26 mouse cellular contexts compared by ENCODE assay signal in genomic region chr10:69431101-69431500, GRCm38 (mm10). TPM values are rescaled to one million over a fixed set of nuclear protein-coding genes. Genes with fewer than 3 reads are reported as not detected.
"Had no signal": no experiment of that assay in that cellular context is flagged by ENCODE, and none has a peak within 500 bp of the region (broad histone marks: within the 10 kb centered on the region; RNA-seq: fewer than 3 reads in every experiment).

No protein-coding gene starts in this region.

- H3K9me3 ChIP-seq: heart, embryonic 13.5 days; heart, embryonic 15.5 days; hindbrain, embryonic 13.5 days; intestine, embryonic 15.5 days; limb, embryonic 13.5 days; limb, embryonic 15.5 days; liver, embryonic 12.5 days had no signal

- H3K9ac ChIP-seq: heart, embryonic 13.5 days; heart, embryonic 15.5 days; hindbrain, embryonic 13.5 days; intestine, embryonic 15.5 days; limb, embryonic 13.5 days; limb, embryonic 15.5 days; liver, embryonic 12.5 days; liver, embryonic 14.5 days had no signal

- DNase-seq: gastrocnemius, postnatal 14 days; gastrocnemius, postnatal 36 days; heart, adult 2 months; heart, postnatal 14 days; heart, postnatal 36 days; kidney, adult 18-20 months; kidney, adult 8-10 months; kidney, postnatal 10 days; kidney, postnatal 25 days; kidney, postnatal 4 days; left cerebral cortex, postnatal 4 days had no signal

- H3K27ac ChIP-seq: heart, adult 2 months; heart, embryonic 13.5 days; heart, embryonic 15.5 days; hindbrain, embryonic 13.5 days; intestine, embryonic 15.5 days; layer of hippocampus, adult 2 months; left cerebral cortex, adult 2 months; limb, embryonic 13.5 days; limb, embryonic 15.5 days; liver, embryonic 12.5 days; liver, embryonic 14.5 days had no signal

- H3K4me2 ChIP-seq: heart, embryonic 11.5 days; heart, embryonic 13.5 days; heart, embryonic 15.5 days; hindbrain, embryonic 13.5 days; intestine, embryonic 15.5 days; limb, embryonic 13.5 days; limb, embryonic 15.5 days; liver, embryonic 12.5 days had no signal

- H3K36me3 ChIP-seq: heart, embryonic 13.5 days; heart, embryonic 15.5 days; hindbrain, embryonic 13.5 days; intestine, embryonic 15.5 days; limb, embryonic 13.5 days; limb, embryonic 15.5 days; liver, embryonic 12.5 days had no signal

- H3K4me1 ChIP-seq: heart, embryonic 13.5 days; heart, embryonic 15.5 days; hindbrain, embryonic 13.5 days; limb, embryonic 13.5 days; limb, embryonic 15.5 days; liver, embryonic 12.5 days had no signal

- H3K4me3 ChIP-seq: heart, adult 2 months; heart, embryonic 13.5 days; heart, embryonic 15.5 days; hindbrain, embryonic 13.5 days; intestine, embryonic 15.5 days; layer of hippocampus, adult 2 months; left cerebral cortex, adult 2 months; limb, embryonic 13.5 days; limb, embryonic 15.5 days; liver, embryonic 12.5 days had no signal

- H3K27me3 ChIP-seq: heart, embryonic 13.5 days; heart, embryonic 15.5 days; hindbrain, embryonic 13.5 days; intestine, embryonic 15.5 days; limb, embryonic 13.5 days; limb, embryonic 15.5 days; liver, embryonic 12.5 days had no signal

- ATAC-seq: hindbrain, embryonic 16.5 days; inflammation-experienced regulatory T-cells, adult 6 months; intestine, embryonic 15.5 days; intestine, postnatal 0 days; liver, embryonic 12.5 days had no signal

RNA-seq across cellular contexts. Expression of gene Ank3, which starts 32.5 kb away (rescaled TPM):
- total RNA-seq: hematopoietic stem cell, adult 5-6 weeks had no signal
